Mouse (Mus musculus) embryo, embryonic 11.5 days (tissue): ENCODE measurements around the gene Mrc2.

Experiments
- DNase-seq: peaks from one replicate; pipeline ENCODE4 v3.0.0-alpha.2; 2012; ENCODE audit warnings: low read depth, low spot score

Gene Mrc2

DNA sequence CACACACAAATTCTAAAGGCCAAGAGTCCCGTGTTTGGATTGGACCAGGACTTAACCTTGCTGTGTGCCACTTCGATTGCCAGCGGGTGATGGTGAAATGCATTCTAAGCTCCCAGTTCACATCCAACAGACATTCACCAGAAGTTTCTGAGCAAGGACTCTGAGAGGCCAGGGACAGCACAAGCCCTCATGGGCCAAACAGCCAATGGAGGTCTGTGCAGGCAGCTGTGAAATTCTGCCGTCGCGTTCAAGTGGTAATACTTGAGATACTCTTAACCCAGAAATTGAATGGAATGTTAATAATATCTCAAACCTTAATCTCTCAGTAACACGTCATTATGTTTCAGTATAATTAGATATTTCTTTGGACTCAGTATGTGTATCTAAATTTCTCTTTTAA lies 17.8 kb downstream of the Mrc2 start:
- no peak for DNase-seq

DNA sequence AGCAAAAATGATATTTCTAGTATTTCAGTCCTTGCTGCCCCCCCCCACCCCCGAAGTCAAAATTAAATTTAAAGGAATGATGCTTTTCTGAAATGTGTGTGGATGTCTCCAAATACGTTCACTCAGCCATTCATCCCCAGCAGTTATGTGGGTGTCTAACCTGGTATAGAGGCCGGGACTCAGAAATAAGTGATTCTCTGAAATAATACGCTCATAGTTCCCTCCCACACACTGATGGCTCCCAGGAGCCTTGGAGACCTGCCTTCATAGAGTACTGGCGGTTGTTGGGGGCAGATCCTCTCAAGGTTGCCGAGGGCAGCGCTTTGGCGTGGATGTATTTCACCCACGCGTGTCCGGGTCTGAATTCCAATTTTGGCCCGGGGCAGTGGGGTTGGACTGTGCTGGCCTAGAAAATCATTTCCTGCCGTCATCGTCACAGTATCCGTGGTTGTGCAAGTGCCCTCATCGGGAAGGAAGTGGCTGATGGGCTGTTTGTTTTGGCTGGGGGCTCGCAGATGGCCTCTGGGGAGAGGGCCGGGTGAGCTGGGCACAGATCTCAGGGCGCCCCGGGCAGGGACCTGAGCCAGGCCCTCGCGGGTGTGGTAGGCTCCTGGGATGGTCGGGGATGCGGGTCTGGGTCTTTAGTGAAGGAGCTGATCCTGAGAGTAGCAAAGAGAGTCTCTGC lies 19.0 kb downstream of the Mrc2 start:
- no peak for DNase-seq

DNA sequence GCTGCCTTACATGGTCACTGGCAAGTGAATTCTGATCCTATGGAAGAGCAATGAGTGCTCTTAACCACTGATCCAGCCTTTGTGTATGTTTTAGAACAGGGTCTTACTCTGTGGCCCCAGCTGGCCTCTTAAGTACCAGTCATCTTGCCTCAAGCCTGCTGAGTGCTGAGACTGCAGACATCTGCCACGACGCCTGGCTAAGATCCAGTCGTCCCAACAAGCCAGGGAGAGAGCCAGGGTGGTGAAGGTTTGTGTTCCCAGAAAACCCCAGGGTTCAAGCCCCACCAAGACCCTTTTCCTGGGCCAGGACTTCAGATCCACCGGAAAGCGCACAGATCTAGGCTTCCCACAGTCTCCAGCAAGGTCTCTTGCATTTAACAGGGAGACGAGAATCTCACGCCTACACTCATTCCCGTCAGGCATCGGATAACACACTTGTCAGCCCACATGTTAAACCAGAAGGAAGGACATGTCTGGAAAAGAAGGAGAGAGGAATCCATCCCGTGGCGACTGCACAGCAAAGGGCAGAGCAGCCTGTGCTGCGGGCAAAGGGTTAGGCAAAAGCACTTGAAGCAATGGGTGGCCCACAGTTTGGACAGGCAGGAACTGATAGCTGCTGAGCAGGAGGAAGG lies 20.0 kb downstream of the Mrc2 start:
- no peak for DNase-seq

GRCm38 (mm10) chr11:105312972-105313632 lies 20.7 kb downstream of the Mrc2 start:
- no peak for DNase-seq

GRCm38 (mm10) chr11:105313633-105314014 lies 21.2 kb downstream of the Mrc2 start:
- no peak for DNase-seq

GRCm38 (mm10) chr11:105315296-105315695 lies 22.9 kb downstream of the Mrc2 start:
- no peak for DNase-seq

DNA sequence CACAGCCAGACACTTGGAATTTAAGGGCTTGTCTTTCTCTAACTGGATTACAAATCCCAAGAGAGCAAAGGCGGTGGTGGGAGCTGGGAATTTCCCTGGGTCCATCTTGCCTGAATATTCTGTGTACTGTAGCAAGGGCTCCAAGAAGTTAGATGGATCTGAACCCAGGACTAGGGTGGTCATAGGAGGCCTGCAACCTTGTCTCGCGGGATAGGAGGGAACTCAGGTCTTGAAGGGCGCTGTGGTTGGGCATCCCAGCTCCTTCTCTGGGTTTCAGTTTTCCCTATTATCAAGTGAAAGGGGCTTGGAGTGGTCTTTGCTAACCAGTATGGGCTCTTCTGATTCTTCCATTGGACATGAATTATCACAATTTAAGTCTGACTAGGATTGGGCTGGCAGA lies 23.7 kb downstream of the Mrc2 start:
- no peak for DNase-seq

- no peak for DNase-seq
These were observed 25.3 kb downstream of the Mrc2 start for GRCm38 (mm10) chr11:105317769-105318168.

GRCm38 (mm10) chr11:105321090-105321489 lies 28.6 kb downstream of the Mrc2 start:
- DNase-seq, result no peak

- DNase-seq, result no peak
These were observed 31.1 kb downstream of the Mrc2 start for GRCm38 (mm10) chr11:105323530-105323929.

DNA sequence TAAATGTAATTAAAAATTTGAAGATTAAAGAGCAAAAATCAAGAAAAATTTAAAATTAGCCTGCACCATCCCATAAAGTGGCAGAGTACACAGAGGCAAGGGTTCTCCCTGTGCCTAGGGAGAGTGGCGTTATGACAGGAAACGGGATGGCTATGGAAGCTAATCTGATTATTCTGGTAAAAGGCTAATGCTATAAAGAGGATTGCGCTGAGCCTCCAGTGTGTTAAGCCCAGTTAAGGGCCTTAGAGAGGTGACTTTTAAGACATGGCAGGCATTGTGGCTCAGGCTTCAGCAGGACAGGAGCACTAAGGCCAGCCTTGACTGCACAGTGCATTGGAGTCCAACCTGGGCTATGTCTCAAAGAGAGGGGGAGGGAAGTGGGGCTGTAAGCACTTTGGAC lies 34.7 kb downstream of the Mrc2 start:
- no peak for DNase-seq

- no peak for DNase-seq
These were observed 37.5 kb downstream of the Mrc2 start for GRCm38 (mm10) chr11:105329962-105330361.

- no peak for DNase-seq
These were observed 38.7 kb downstream of the Mrc2 start for GRCm38 (mm10) chr11:105331129-105331528.

DNA sequence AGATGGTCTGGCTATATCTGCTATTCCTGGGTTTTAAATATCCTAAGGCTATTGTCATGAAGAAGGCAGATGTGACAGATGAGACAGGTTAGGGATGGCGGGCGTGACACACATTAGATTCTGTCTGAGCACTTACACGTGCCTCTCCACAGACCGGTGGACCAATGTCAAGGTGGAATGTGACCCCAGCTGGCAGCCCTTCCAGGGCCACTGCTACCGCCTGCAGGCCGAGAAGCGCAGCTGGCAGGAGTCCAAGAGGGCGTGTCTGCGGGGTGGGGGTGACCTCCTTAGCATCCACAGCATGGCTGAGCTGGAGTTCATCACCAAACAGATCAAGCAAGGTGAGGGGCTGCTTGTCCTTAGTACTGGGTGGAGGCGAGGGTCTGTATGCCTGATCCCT lies 39.3 kb downstream of the Mrc2 start:
- DNase-seq, result no peak

- DNase-seq, result no peak
These were observed 40.0 kb downstream of the Mrc2 start for GRCm38 (mm10) chr11:105332468-105332867.

GRCm38 (mm10) chr11:105333867-105334670 lies 41.6 kb downstream of the Mrc2 start:
- no peak for DNase-seq

DNA sequence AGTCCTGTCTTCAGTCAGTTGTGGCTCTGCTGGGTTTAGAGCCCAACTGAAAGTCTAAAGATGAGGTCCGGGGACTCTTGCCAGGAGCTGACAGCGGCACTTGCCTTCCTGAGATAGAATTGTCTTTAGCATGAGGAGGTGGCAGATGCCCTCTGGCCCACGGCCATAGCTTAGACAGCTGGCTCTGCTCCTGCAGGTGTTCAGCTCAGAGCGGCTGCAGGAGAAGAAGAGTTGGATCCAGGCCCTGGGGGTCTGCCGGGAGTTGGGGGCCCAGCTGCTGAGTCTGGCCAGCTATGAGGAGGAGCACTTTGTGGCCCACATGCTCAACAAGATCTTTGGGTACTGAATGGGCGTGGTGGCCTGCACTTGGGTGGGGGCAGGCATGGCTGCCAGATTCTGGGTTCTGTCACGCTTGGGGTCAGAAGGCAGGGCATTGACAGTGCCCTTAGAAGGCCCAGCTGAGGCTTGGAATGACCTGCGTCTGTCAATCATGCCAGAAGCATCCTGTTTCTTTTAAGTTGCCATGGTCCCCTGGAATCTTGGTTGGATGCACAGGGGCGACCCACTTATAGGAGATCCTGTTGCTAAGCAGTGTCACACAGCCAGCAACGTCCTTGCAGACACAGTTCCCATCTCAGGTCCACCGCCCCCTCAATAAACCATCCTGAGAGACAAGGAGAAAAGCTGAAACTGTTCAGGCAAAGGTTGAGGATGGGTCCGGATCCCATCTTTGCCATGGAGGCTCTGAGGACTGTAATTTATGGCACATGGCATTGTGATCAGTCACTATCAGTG lies 46.4 kb downstream of the Mrc2 start:
- no peak for DNase-seq

DNA sequence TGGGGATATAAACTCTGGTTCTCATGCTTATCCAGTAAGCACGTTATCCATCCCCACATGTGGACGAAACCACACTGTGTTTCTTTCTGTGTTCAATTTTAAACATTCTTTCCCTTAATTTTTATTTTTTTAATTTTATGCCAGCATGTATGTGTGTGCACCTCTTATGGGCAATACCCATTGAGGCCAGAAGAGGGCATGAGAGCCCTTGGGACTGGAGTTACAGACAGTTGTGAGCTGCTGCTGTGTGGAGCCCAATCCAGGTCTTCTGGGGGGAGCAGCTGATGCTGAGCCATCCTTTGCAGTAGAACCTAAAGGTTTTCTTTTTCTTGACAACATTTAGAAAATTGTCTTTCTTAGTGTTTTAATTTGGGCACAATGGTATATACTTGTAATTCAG lies 52.8 kb downstream of the Mrc2 start:
- DNase-seq, result no peak

DNA sequence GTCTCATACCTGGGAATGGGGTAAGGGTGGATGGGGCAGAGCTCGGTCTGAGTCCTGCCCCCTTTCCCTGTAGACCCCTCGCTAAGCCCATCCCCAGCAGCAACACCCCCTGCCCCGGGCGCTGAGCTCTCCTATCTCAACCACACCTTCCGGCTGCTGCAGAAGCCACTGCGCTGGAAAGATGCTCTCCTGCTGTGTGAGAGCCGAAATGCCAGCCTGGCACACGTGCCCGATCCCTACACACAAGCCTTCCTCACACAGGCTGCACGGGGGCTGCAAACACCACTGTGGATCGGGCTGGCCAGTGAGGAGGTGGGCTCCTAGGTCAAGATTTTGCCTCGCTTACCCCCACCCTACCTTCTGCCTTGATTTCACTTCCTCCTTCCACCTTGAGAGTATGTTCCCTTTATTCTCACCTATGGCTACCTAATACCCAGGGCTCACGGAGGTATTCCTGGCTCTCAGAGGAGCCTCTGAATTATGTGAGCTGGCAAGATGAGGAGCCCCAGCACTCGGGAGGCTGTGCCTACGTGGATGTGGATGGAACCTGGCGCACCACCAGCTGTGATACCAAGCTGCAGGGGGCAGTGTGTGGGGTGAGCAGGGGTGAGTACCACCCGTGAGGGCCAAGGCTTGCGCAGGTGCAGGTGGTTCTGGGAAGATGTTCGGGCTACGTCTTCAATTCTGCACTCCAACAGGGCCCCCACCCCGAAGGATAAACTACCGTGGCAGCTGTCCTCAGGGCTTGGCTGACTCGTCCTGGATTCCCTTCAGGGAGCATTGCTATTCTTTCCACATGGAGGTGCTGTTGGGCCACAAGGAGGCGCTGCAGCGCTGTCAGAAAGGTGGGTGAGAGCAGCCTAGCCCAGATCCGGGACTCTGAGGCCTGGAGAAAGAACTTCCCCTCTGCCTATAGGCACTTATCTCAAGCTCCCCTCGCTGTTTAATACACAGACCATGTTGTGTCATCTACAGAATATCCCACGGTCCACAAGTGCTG lies 55.0 kb downstream of the Mrc2 start:
- peak; percentile 77 for DNase-seq

DNA sequence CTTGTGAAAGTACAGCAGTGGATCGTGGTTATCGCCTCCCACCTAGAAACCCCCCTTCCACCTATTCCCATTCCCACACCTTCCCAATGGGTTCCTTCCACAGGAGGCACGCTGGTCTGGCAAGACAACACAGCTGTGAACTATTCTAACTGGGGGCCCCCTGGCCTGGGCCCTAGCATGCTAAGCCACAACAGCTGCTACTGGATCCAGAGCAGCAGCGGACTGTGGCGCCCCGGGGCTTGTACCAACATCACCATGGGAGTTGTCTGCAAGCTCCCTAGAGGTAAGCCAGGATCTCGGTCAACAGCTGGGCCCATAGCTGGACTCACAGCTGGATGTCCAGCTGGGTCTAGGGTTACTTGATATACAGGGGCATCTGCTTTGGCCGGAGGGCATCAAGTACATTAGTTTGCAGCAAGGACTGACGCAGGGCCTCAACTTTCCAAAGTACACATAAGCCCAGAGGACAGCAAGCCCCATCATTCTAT lies 56.1 kb downstream of the Mrc2 start:
- no peak for DNase-seq
